Mouse (Mus musculus): Measurements from ENCODE around the gene Gm49450. TPM values are rescaled to one million over a fixed set of nuclear protein-coding genes. Genes with fewer than 3 reads are reported as not detected.
"Not testable (repeated sequence)": the region's sequence is repeated elsewhere in the genome, so short reads cannot be mapped to it uniquely, and the experiment has no call there.

The Gm49450 gene
- total and polyA plus RNA-seq, 2 experiments from 2014 or later: 1,797 TPM; not detected in 1

GRCm38 (mm10) chr15:98952751-98953400, 475 bp downstream of the Gm49450 start:
- peak overlapping the region; percentile 62 for H3K4me3 ChIP-seq (ENCODE audit: low read depth, low read length)
- DNase-seq (ENCODE audit: low spot score) (peak; percentile 84), ATAC-seq (ENCODE audit: low FRiP score) (peak; percentile 62)
- WGBS: under 1% methylated on average over 40 of the region's 41 CpGs
- H3K36me3 ChIP-seq (ENCODE audit: insufficient read depth, low read length): peaks cover 13% of the 10 kb centered on the region; the same call in 1 of the 2 replicates
- peak overlapping the region; percentile 94 for H3K27ac ChIP-seq (ENCODE audit: low read depth, low read length)
- no peaks in the 10 kb centered on the region for H3K27me3 ChIP-seq (ENCODE audit: insufficient read depth, low read length)
- H3K4me1 ChIP-seq (ENCODE audit: insufficient read depth, low read length): no peaks in the 10 kb centered on the region
- peak overlapping the region; percentile 99 for H3K9ac ChIP-seq (replicated peaks; ENCODE audit: low read length, poor library complexity, severe bottlenecking)
- peak; percentile 52 for TF ChIP-seq CTCF (IDR thresholded peaks at IDR 0.05)
- peak overlapping the region; percentile 83; the same call in 1 of the 2 replicates for H3K4me2 ChIP-seq (ENCODE audit: low read depth, low read length, poor library complexity, severe bottlenecking)
- no peaks in the 10 kb centered on the region for H3K9me3 ChIP-seq (ENCODE audit: low read length)

- ATAC-seq (ENCODE audit: low FRiP score) (0 out of 2 replicates have a peak, but pooled peaks have one; percentile 3), DNase-seq (ENCODE audit: low spot score) (peak; percentile 73)
- H3K4me2 ChIP-seq (ENCODE audit: low read depth, low read length, poor library complexity, severe bottlenecking): peak overlapping the region; percentile 36
- H3K9me3 ChIP-seq (ENCODE audit: low read length): no peaks in the 10 kb centered on the region
- peaks cover 13% of the 10 kb centered on the region; the same call in 1 of the 2 replicates for H3K36me3 ChIP-seq (ENCODE audit: insufficient read depth, low read length)
- peak overlapping the region; percentile 99 for H3K9ac ChIP-seq (replicated peaks; ENCODE audit: low read length, poor library complexity, severe bottlenecking)
- H3K27me3 ChIP-seq (ENCODE audit: insufficient read depth, low read length): no peaks in the 10 kb centered on the region
- 2% methylated on average over 5 of the region's 5 CpGs for WGBS
- peak overlapping the region; percentile 62 for H3K4me3 ChIP-seq (ENCODE audit: low read depth, low read length)
- no peak for TF ChIP-seq CTCF (IDR thresholded peaks at IDR 0.05)
- H3K27ac ChIP-seq (ENCODE audit: low read depth, low read length): peak overlapping the region; percentile 94
- H3K4me1 ChIP-seq (ENCODE audit: insufficient read depth, low read length): 0 out of 2 replicates have a peak, but pooled peaks cover 3% of the 10 kb centered on the region
Measured at GRCm38 (mm10) chr15:98952063-98952455, 1.3 kb downstream of the Gm49450 start.

GRCm38 (mm10) chr15:98951122-98952062, 2.0 kb downstream of the Gm49450 start:
- not testable (repeated sequence) for ATAC-seq (ENCODE audit: low FRiP score)
- peak; percentile 70 for DNase-seq (ENCODE audit: low spot score)

GRCm38 (mm10) chr15:98949607-98949892, 3.8 kb downstream of the Gm49450 start:
- peak; percentile 21 for TF ChIP-seq CTCF (IDR thresholded peaks at IDR 0.05)
- 0 out of 2 replicates have a peak, but pooled peaks cover 3% of the 10 kb centered on the region for H3K4me1 ChIP-seq (ENCODE audit: insufficient read depth, low read length)
- peak overlapping the region; percentile 62 for H3K9ac ChIP-seq (replicated peaks; ENCODE audit: low read length, poor library complexity, severe bottlenecking)
- H3K9me3 ChIP-seq (ENCODE audit: low read length): no peaks in the 10 kb centered on the region
- H3K36me3 ChIP-seq (ENCODE audit: insufficient read depth, low read length): peaks cover 13% of the 10 kb centered on the region; the same call in 1 of the 2 replicates
- H3K4me3 ChIP-seq (ENCODE audit: low read depth, low read length): peak overlapping the region; percentile 37
- H3K4me2 ChIP-seq (ENCODE audit: low read depth, low read length, poor library complexity, severe bottlenecking): peak overlapping the region; percentile 88
- H3K27ac ChIP-seq (ENCODE audit: low read depth, low read length): no peak overlapping the region
- H3K27me3 ChIP-seq (ENCODE audit: insufficient read depth, low read length): no peaks in the 10 kb centered on the region
- 16% methylated on average over 3 of the region's 3 CpGs for WGBS
- DNase-seq (ENCODE audit: low spot score) (no peak), ATAC-seq (ENCODE audit: low FRiP score) (no peak)

More at GRCm38 (mm10) chr15:98951122-98952062, 2.0 kb downstream of the Gm49450 start:
- peak overlapping the region; percentile 94 for H3K27ac ChIP-seq (ENCODE audit: low read depth, low read length)
- peak overlapping the region; percentile 99 for H3K9ac ChIP-seq (replicated peaks; ENCODE audit: low read length, poor library complexity, severe bottlenecking)
- peak overlapping the region; percentile 62 for H3K4me3 ChIP-seq (ENCODE audit: low read depth, low read length)
- H3K4me1 ChIP-seq (ENCODE audit: insufficient read depth, low read length); H3K9me3 ChIP-seq (ENCODE audit: low read length); H3K27me3 ChIP-seq (ENCODE audit: insufficient read depth, low read length): not testable (repeated sequence)
- peaks cover 13% of the 10 kb centered on the region; the same call in 1 of the 2 replicates for H3K36me3 ChIP-seq (ENCODE audit: insufficient read depth, low read length)
- WGBS: 18% methylated on average over 11 of the region's 15 CpGs
- peak overlapping the region; percentile 36 for H3K4me2 ChIP-seq (ENCODE audit: low read depth, low read length, poor library complexity, severe bottlenecking)

GRCm38 (mm10) chr15:98948857-98949606, 4.3 kb downstream of the Gm49450 start:
- Histone ChIP-seq H3K9ac (replicated peaks; ENCODE audit: low read length, poor library complexity, severe bottlenecking) (peak overlapping the region; percentile 62), H3K4me3 (ENCODE audit: low read depth, low read length) (peak overlapping the region; percentile 37), H3K9me3 (ENCODE audit: low read length) (no peaks in the 10 kb centered on the region), H3K27ac (ENCODE audit: low read depth, low read length) (peak overlapping the region; percentile 4; the same call in 1 of the 2 replicates), H3K4me1 (ENCODE audit: insufficient read depth, low read length) (0 out of 2 replicates have a peak, but pooled peaks cover 3% of the 10 kb centered on the region), H3K27me3 (ENCODE audit: insufficient read depth, low read length) (no peaks in the 10 kb centered on the region), H3K4me2 (ENCODE audit: low read depth, low read length, poor library complexity, severe bottlenecking) (peak overlapping the region; percentile 88), H3K36me3 (ENCODE audit: insufficient read depth, low read length) (peaks cover 13% of the 10 kb centered on the region; the same call in 1 of the 2 replicates)
- WGBS: 28% methylated on average over 6 of the region's 6 CpGs
- ATAC-seq (ENCODE audit: low FRiP score): no peak
- no peak for TF ChIP-seq CTCF (IDR thresholded peaks at IDR 0.05)
- peak; percentile 35 for DNase-seq (ENCODE audit: low spot score)
